Mouse (Mus musculus): ENCODE data around the gene Lsamp.

The Lsamp gene

DNA sequence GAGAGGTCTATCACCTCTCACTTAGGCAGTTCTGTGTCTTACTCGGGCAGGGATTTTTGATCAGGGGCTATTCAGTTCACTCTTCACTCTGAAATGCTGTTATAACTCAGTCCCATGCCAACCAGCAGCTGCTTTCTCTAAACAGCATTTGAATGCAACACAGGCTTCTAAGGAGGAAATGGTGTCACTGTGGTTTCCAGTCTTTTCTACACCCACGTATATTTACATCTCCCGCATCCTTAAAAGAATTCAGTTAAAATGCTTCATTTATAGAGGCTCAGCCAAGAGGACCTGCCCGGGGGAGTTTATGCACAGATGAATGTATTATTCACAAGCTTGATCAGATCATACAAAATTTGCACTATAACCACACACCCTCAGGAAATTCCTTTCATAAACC lies 306.0 kb downstream of the Lsamp start:
- CTCF ChIA-PET: no interaction called here

DNA sequence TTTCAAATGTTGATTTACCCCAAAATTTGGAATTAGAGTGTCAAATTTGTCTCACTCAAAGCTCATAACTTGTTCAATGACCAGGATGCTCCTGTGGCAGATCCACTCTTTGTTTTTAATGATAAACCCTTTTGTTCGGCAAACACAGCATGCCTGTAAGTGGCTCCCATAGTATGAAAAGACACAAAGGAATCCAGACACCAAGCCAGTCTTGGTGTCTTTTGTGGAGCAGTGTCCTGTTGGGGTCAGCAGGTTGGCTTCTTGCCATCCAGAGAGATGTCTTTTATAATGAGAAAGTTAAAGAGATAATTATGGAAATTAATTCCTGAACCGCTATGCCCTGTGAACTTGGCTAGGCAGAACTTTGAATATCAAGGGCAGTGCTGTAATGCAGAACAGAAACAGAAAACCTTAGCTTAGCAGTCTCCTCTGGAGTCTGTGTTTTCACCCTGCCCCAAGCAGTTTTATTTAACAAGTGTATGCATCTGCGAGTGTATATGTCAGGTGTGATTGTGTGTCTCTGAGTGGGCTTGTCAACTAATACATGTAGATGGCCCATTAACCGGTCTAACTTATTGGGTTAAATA lies 310.2 kb downstream of the Lsamp start:
- CTCF ChIA-PET: no interaction called here

- CTCF ChIA-PET: no interaction called here
Measured at GRCm38 (mm10) chr16:40295240-40295639, 311.1 kb downstream of the Lsamp start.

- CTCF ChIA-PET: no interaction called here
Measured at GRCm38 (mm10) chr16:40307666-40308065, 323.5 kb downstream of the Lsamp start.

DNA sequence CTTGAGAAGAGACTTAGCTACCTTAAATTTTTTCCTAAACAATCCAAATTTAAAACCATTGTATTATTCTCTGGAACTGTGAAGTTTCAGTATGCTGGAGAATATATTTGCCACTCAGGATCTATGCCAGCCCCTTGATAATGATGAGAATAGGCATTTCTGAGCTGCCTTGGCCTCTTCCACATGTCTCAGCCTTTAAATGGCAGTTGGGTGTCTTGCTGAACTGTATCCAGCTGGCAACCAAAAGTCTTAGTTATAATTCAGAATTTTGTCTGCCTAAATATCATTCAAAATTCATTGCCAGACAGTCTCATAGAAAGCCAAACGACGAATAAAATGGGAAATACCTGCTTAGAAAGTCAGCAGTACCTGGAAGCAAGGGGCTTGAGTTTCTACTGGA lies 332.0 kb downstream of the Lsamp start:
- CTCF ChIA-PET: no interaction called here

GRCm38 (mm10) chr16:40324811-40325210 lies 340.6 kb downstream of the Lsamp start:
- CTCF ChIA-PET: no interaction called here

GRCm38 (mm10) chr16:40328249-40328820 lies 344.2 kb downstream of the Lsamp start:
- CTCF ChIA-PET: no interaction called here

DNA sequence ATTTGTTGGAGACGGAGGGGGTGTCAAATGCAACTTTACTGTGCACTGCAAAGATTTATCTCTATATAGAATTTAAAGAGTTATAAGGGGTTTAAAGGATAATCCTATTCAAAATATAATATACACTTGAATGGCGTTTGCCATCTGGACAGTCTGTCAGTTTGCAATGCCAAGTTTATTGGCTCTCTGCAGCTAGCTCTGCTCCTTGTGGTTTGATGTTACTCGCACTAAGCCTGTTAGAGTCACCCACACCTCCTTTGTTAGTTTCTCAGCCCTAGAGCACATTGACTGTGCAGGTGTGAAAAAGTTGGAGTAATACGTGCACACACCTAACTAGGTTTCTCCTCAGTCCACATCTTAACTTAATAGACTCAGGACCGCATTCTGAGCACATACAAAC lies 385.5 kb downstream of the Lsamp start:
- CTCF ChIA-PET: no interaction called here

DNA sequence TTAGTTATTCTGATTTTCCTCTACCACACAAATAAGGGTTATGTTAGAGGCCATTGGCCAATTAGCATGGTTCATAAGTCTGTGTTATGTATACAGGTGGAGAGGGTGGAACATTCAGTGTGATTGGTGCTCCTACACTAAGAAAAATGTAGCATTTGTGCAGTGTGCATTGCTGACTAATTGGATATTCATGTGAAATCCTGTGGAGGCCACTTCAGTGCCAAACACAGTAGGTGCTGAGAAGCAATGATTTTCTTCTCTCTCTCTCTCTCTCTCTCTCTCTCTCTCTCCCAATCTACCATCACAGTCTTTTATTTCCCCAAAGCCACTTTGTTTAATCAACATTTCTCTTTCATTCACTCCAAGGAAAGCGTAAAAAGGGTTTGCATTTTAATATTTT lies 387.1 kb downstream of the Lsamp start:
- CTCF ChIA-PET: no interaction called here

- CTCF ChIA-PET: no interaction called here
Measured at GRCm38 (mm10) chr16:40375314-40375713, 391.2 kb downstream of the Lsamp start.

- CTCF ChIA-PET: no interaction called here
Measured at GRCm38 (mm10) chr16:40377129-40377799, 393.1 kb downstream of the Lsamp start.

- CTCF ChIA-PET: no interaction called here
Measured at GRCm38 (mm10) chr16:40392106-40392505, 407.9 kb downstream of the Lsamp start.

GRCm38 (mm10) chr16:40399531-40399930 lies 415.4 kb downstream of the Lsamp start:
- CTCF ChIA-PET: no interaction called here

GRCm38 (mm10) chr16:40434280-40434679 lies 450.1 kb downstream of the Lsamp start:
- CTCF ChIA-PET: no interaction called here

GRCm38 (mm10) chr16:40436415-40436814 lies 452.3 kb downstream of the Lsamp start:
- CTCF ChIA-PET: no interaction called here

GRCm38 (mm10) chr16:40437879-40438278 lies 453.7 kb downstream of the Lsamp start:
- CTCF ChIA-PET: no interaction called here

GRCm38 (mm10) chr16:40438876-40439275 lies 454.7 kb downstream of the Lsamp start:
- CTCF ChIA-PET: no interaction called here

GRCm38 (mm10) chr16:40446587-40446986 lies 462.4 kb downstream of the Lsamp start:
- CTCF ChIA-PET: no interaction called here

GRCm38 (mm10) chr16:40463411-40464058 lies 479.4 kb downstream of the Lsamp start:
- CTCF ChIA-PET: interaction anchor here (0.7 kb wide), 1 partner anchor 137 kb away, joined by 7 read pairs; no protein-coding TSS in a partner anchor

GRCm38 (mm10) chr16:40466596-40466995 lies 482.4 kb downstream of the Lsamp start:
- CTCF ChIA-PET: no interaction called here

- CTCF ChIA-PET: no interaction called here
Measured at GRCm38 (mm10) chr16:40470946-40471345, 486.8 kb downstream of the Lsamp start.

DNA sequence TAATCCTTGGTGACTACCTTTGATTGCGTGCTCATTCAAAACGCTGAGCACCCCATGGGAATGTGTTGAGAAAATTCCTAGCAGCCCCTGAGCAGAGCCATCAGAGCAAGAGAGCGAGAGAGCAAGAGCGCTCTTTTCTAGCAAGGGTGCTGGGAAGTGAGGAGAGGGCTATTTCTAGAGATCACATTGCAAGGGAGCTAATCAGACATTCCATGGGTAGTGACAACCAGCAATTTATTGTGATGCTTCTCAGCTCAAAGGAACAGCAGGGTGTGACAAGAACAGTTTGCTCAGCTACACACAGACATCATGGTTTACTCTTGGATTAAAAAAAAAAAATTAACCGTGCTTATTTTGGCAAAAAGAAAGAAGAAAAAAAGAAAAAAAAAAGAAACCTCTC lies 487.8 kb downstream of the Lsamp start:
- CTCF ChIA-PET: no interaction called here

DNA sequence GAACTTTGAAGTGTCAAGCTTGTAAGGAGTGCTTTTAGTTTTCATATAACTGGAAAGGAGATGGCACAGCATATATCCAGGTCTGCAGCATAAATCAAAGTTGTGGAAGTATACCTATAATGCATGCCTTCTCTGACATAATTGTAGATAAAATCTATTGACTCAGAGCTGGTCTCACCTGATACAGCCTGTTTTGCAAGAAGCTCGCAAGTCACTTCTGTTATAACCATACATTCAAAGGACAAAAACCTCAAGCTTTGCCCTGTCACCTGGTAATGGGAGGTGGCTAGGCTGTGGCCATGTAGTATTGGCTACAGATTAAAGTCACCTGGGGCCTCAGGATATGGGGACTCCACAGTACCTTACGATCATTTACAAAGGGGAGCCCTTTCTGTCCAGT lies 507.4 kb downstream of the Lsamp start:
- CTCF ChIA-PET: no interaction called here

All from spleen, embryonic (tissue).